Mouse (Mus musculus): ENCODE data around the gene Tmem117. TPM values are rescaled to one million over a fixed set of nuclear protein-coding genes. Genes with fewer than 3 reads are reported as not detected.

Gene Tmem117
- polyA plus RNA-seq, 1 experiment, result not detected

- Histone ChIP-seq H3K9me3 (ENCODE audit: control insufficient read depth, low read length) (peaks cover 27% of the 10 kb centered on the region), H3K4me1 (ENCODE audit: control insufficient read depth) (no peaks in the 10 kb centered on the region), H3K4me3 (replicated peaks) (no peak overlapping the region), H3K27me3 (ENCODE audit: control insufficient read depth) (no peaks in the 10 kb centered on the region), H3K36me3 (ENCODE audit: control insufficient read depth) (no peaks in the 10 kb centered on the region)
- no peak for TF ChIP-seq GATA1 (IDR thresholded peaks at IDR 0.05; ENCODE audit: low read length)
- TF ChIP-seq TAL1 (IDR thresholded peaks at IDR 0.05; ENCODE audit: low read length), result no peak
Observed at GRCm38 (mm10) chr15:95101522-95101921, 472.5 kb downstream of the Tmem117 start.

DNA sequence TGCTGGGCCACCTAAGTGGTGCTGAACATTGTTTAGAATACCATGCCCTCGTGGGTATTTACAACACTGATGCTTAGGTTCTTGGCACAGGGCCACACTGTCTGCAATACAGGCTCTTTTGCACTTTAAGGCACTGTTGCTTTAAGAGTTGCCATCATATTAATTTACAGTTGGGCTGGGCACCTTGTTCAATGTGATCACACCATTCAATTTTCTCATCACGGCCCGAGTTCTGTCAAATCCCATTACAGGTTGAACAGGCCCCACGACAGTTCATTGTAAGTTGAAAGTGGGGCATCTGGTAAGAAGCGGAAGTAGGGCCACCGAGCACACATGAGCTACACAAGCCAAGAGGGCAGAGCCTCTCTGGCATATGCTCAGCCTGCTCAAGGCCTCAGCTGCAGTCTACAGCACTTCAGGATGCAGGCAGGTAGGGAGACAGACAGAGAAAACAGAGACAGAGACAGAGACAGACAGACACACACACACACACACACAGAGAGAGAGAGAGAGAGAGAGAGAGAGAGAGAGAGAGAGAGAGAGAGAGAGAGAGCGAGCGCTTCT lies 478.3 kb downstream of the Tmem117 start:
- Histone ChIP-seq H3K9me3 (ENCODE audit: control insufficient read depth, low read length) (peaks cover 17% of the 10 kb centered on the region), H3K36me3 (ENCODE audit: control insufficient read depth) (no peaks in the 10 kb centered on the region), H3K27me3 (ENCODE audit: control insufficient read depth) (no peaks in the 10 kb centered on the region), H3K4me1 (ENCODE audit: control insufficient read depth) (no peaks in the 10 kb centered on the region), H3K4me3 (replicated peaks) (no peak overlapping the region)
- no peak for TF ChIP-seq TAL1 (IDR thresholded peaks at IDR 0.05; ENCODE audit: low read length)
- no peak for TF ChIP-seq GATA1 (IDR thresholded peaks at IDR 0.05; ENCODE audit: low read length)

DNA sequence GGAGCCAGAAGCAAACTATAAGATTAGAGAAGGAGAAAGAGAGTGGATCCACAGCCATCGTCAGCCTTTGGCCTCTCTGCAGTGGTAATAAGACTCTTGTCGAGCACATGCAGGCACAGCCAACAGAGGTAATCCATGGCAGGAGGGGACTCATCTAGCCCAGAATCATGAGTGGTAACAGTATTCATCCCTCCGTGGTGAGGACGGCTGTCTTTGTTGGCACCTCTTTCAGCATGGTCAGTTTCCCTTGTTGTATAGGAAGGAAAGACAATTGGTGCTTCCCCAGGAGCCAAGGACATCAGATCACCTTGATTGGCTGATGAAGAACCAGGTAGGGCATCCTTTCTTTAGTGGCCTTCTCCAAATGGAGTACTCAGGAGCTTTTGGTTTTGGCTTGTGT lies 479.6 kb downstream of the Tmem117 start:
- H3K9me3 ChIP-seq (ENCODE audit: control insufficient read depth, low read length), result peaks cover 17% of the 10 kb centered on the region
- H3K27me3 ChIP-seq (ENCODE audit: control insufficient read depth), result no peaks in the 10 kb centered on the region
- no peaks in the 10 kb centered on the region for H3K4me1 ChIP-seq (ENCODE audit: control insufficient read depth)
- no peaks in the 10 kb centered on the region for H3K36me3 ChIP-seq (ENCODE audit: control insufficient read depth)
- TF ChIP-seq TAL1 (IDR thresholded peaks at IDR 0.05; ENCODE audit: low read length) (no peak), GATA1 (IDR thresholded peaks at IDR 0.05; ENCODE audit: low read length) (no peak)
- H3K4me3 ChIP-seq (replicated peaks), result no peak overlapping the region

GRCm38 (mm10) chr15:95131401-95131800 lies 502.4 kb downstream of the Tmem117 start:
- Histone ChIP-seq H3K36me3 (ENCODE audit: control insufficient read depth) (no peaks in the 10 kb centered on the region), H3K9me3 (ENCODE audit: control insufficient read depth, low read length) (peaks cover 34% of the 10 kb centered on the region), H3K4me1 (ENCODE audit: control insufficient read depth) (no peaks in the 10 kb centered on the region), H3K27me3 (ENCODE audit: control insufficient read depth) (peaks cover 3% of the 10 kb centered on the region; the same call in 1 of the 2 replicates), H3K4me3 (replicated peaks) (no peak overlapping the region)
- no peak for TF ChIP-seq TAL1 (IDR thresholded peaks at IDR 0.05; ENCODE audit: low read length)
- TF ChIP-seq GATA1 (IDR thresholded peaks at IDR 0.05; ENCODE audit: low read length), result no peak

- no peak for TF ChIP-seq GATA1 (IDR thresholded peaks at IDR 0.05; ENCODE audit: low read length)
- no peak for TF ChIP-seq TAL1 (IDR thresholded peaks at IDR 0.05; ENCODE audit: low read length)
- Histone ChIP-seq H3K4me3 (replicated peaks) (no peak overlapping the region), H3K4me1 (ENCODE audit: control insufficient read depth) (no peaks in the 10 kb centered on the region), H3K36me3 (ENCODE audit: control insufficient read depth) (no peaks in the 10 kb centered on the region), H3K9me3 (ENCODE audit: control insufficient read depth, low read length) (peaks cover 33% of the 10 kb centered on the region), H3K27me3 (ENCODE audit: control insufficient read depth) (peaks cover 3% of the 10 kb centered on the region; the same call in 1 of the 2 replicates)
Observed at GRCm38 (mm10) chr15:95135926-95136609, 507.0 kb downstream of the Tmem117 start.

DNA sequence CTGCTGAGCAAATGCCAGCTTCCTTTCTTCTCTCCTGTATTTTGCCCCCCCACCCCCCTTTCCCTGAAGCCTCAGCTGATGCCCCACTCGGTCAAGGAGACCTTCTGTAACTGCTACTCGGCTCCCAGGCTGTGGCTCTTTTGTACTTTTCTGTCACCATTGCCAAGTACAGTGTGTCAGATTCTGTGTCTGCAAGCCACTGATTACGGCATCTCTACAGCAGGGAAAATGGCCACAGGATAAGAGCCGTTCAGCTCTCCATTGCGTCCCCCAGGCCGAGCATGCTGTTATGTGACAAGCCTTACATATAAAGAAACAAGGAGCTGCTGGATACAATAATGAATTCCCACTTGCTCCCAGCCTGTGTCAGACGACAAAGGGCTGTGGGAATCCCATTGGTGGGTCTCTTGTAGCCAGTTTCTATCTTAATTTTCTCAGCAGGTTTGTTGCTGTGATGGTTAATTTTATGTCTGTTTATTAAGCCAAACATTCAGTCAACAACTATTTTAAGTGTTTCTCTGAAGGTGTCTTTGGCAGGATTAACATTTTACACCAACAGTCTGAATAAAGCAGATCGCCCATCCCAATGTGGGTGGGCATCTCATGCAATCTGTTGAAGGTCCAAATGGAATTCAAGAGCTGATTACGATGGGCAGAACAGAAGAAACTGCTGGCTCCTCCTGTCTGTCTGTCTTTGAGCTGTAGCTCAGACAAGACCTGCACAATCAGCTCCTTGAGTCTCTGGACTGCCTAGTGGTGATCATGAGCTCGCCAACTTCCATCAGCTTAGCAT lies 508.2 kb downstream of the Tmem117 start:
- peaks cover 3% of the 10 kb centered on the region; the same call in 1 of the 2 replicates for H3K27me3 ChIP-seq (ENCODE audit: control insufficient read depth)
- TF ChIP-seq GATA1 (IDR thresholded peaks at IDR 0.05; ENCODE audit: low read length), result no peak
- no peak for TF ChIP-seq TAL1 (IDR thresholded peaks at IDR 0.05; ENCODE audit: low read length)
- H3K36me3 ChIP-seq (ENCODE audit: control insufficient read depth), result no peaks in the 10 kb centered on the region
- no peaks in the 10 kb centered on the region for H3K4me1 ChIP-seq (ENCODE audit: control insufficient read depth)
- no peak overlapping the region for H3K4me3 ChIP-seq (replicated peaks)
- peaks cover 26% of the 10 kb centered on the region for H3K9me3 ChIP-seq (ENCODE audit: control insufficient read depth, low read length)

GRCm38 (mm10) chr15:95138709-95139409 lies 509.8 kb downstream of the Tmem117 start:
- TF ChIP-seq GATA1 (IDR thresholded peaks at IDR 0.05; ENCODE audit: low read length) (no peak), TAL1 (IDR thresholded peaks at IDR 0.05; ENCODE audit: low read length) (no peak)
- peaks cover 28% of the 10 kb centered on the region for H3K9me3 ChIP-seq (ENCODE audit: control insufficient read depth, low read length)
- H3K4me1 ChIP-seq (ENCODE audit: control insufficient read depth), result no peaks in the 10 kb centered on the region
- H3K36me3 ChIP-seq (ENCODE audit: control insufficient read depth), result no peaks in the 10 kb centered on the region
- no peak overlapping the region for H3K4me3 ChIP-seq (replicated peaks)
- peaks cover 3% of the 10 kb centered on the region; the same call in 1 of the 2 replicates for H3K27me3 ChIP-seq (ENCODE audit: control insufficient read depth)

DNA sequence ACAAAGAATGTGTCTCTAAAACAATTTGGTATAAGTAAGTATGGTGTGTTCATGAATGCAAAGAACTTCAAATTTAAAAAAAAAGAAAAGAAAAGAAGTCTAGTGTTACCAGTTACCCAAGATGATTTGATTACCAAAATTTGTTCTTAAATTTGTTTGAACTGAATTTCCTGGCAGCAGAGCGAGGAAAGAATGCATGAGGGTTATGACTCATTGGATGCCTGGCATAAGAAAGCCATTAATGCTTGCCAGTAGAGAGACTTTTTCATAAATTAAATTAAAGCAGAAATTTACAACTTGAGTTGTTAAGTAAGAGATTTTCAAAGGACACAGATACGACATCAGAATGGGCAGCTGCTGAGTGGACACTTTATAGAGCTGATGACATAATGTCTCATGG lies 515.1 kb downstream of the Tmem117 start:
- no peaks in the 10 kb centered on the region for H3K36me3 ChIP-seq (ENCODE audit: control insufficient read depth)
- no peak overlapping the region for H3K4me3 ChIP-seq (replicated peaks)
- peaks cover 6% of the 10 kb centered on the region for H3K9me3 ChIP-seq (ENCODE audit: control insufficient read depth, low read length)
- no peaks in the 10 kb centered on the region for H3K4me1 ChIP-seq (ENCODE audit: control insufficient read depth)
- H3K27me3 ChIP-seq (ENCODE audit: control insufficient read depth), result no peaks in the 10 kb centered on the region
- TF ChIP-seq TAL1 (IDR thresholded peaks at IDR 0.05; ENCODE audit: low read length) (no peak), GATA1 (IDR thresholded peaks at IDR 0.05; ENCODE audit: low read length) (no peak)

Data from erythroblast, embryonic 14.5 days (primary cell).